Mouse (Mus musculus): ENCODE data around the gene Pbp2. TPM values are rescaled to one million over a fixed set of nuclear protein-coding genes. Genes with fewer than 3 reads are reported as not detected.

Pbp2 gene
- total RNA-seq (2015; ENCODE audit: low replicate concordance) (1.7 TPM in 1 of 2 replicates, not detected in the other), total RNA-seq (2017; ENCODE audit: low replicate concordance) (not detected in 2 replicates)

DNA sequence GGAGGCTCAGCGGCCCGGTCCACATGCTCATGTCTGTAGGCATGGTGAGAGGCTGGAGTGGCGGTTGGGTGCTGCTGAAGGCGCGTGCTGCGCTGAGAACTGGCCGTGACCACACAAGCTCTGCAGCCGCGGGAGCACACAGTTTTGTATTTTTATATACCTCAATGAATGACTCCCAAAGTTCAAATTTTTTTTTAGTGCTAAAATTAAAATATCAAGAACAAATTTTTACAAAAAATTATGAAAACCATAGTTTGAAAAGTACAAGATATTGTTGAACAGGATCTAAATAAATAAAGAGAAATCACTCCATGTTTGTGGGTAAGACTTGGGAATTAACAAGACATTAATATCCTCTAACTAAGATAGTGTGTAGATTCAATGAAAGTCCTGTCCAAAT lies at the start of gene Pbp2:
Pbp2 (minus strand) TSS at position 101 of the 400 bp plus-strand sequence.
- ATAC-seq (replicated peaks; ENCODE audit: low FRiP score, poor library complexity, severe bottlenecking), result no peak

DNA sequence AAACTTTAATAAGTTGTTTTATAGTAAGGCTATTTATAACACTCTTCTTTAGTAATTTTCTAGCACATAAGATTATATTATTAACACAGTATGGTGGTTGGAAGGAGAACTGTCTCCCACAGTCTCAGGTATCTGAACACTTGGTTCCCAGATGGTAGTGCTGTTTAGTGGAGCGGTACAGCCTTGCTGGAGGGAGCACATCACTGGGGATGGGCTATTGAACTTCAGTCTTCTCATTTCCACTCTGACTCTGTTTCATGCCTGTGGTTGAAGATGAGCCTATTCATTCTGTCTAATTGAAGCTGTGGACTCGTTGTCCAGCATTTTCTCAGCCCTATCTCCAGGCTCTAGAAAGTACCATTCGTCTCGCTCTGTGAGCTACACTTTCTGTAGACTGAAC lies 44.7 kb upstream of the Pbp2 start:
- ATAC-seq (replicated peaks; ENCODE audit: low FRiP score, poor library complexity, severe bottlenecking), result no peak

DNA sequence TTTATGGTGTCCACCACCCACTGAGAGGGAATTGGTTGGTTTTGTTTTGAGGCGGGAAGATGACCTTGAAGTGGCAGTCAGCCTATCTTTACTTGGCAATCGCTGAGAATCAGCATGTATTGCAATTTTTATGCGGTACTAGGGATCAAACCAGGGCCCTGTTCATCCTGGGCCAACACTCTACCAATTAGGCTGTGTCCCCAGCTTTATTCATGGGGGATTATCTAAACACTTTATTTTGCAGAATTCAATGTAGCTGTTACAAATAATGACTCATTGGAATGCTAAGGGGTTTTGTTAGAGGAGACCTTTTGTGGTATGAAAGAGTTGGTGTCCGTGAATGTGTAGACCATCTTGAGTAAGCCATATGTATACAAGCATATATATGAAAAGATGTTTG lies 42.3 kb upstream of the Pbp2 start:
- ATAC-seq (replicated peaks; ENCODE audit: low FRiP score, poor library complexity, severe bottlenecking), result no peak

DNA sequence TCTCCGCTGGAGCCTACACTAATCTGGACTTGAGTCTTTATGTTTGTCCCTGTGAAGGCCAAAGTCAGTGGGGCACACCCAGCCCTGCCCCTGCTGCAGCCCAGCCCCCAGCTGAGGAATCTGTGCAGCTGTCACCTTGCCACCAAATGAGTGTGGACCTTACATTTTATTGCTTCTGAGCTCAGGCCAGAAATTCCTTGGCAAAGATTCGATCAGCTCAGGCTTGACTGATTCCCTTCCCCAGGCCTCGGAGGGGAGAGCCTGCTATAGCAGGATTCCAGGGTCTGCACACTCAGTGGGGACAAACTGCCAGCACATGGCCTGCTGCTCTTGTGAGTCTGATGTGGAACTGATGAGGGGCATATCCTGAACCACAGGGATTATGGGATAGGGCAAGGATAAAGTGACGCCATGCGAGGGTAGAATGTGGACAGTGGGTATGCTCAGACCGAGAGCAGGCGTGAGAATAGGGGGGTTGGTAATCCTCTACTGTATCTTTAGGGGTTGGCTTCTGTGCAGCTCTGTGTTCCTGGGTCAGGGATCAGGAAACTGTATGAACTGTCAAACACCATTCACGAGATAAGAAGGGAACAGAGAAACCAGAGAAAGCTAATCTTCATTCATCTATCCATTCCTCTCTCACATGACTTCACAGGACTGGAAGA lies 41.6 kb upstream of the Pbp2 start:
- ATAC-seq (replicated peaks; ENCODE audit: low FRiP score, poor library complexity, severe bottlenecking), result no peak

DNA sequence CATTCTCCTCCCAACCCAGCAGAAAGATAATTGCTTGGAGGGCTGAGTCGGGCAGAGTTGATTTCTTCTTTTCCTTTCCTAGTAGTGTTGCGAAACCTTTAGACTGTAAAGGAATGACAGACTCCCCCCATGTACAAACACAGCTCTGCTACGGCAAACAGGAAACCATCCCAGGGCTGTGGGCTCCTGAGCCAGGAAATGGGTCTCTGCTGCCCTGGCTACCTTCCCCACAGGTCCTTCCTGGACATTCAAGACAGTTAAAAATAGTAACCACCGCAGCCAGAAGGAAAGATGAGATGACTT lies 30.8 kb upstream of the Pbp2 start:
- no peak for ATAC-seq (replicated peaks; ENCODE audit: low FRiP score, poor library complexity, severe bottlenecking)

DNA sequence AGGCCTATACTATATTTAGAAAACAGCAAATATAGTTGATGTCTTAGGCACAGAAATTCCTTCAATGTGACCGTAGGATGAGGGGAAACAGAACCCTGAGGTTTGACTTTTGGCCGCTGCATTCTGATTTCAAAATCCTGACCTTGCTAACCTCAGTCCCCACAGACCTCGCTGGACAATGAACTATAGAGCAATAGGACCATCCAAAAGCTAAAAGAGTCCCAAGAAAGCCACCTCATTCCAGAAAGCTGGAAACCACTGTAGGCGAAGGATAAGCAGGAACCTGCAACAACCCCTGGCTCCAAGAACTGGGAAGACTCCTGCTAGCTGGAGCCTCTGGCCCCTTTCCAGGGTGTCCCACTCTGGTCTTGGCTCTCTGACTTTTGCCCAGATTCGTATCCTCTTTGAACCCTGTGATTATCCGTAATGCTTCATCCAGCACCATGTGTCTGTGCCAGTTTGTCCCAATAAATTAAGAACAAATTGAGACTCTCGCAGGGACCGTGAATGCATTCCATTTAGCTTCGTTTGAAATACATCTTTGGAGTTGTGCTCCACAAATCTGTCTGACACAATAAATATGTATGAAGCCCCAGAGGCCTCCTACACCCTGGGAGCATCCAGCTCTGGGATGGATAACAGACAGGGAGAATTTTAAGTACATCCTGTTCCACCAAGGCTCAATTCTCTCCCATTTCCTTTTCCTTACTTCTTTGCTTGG lies 30.3 kb upstream of the Pbp2 start:
- no peak for ATAC-seq (replicated peaks; ENCODE audit: low FRiP score, poor library complexity, severe bottlenecking)

DNA sequence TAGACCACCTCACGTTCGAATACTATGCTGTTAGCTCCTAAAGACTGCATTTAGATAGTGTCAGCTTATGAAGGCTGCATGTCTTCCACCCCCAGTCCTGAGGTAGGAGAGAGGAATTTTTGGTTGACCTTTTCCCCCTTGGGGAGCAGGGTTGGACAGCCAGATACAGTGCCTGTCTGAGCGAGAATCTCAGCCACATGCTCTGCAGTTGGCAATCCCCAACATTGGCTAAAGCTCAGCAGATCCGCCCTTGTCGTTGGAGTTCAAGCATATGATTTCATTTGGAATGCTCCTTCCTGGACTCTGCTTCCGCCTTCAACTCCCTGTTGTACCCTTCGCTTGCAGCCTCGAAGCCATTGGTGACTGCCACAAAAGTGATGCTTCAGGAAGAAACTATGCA lies 26.2 kb upstream of the Pbp2 start:
- ATAC-seq (replicated peaks; ENCODE audit: low FRiP score, poor library complexity, severe bottlenecking), result no peak

DNA sequence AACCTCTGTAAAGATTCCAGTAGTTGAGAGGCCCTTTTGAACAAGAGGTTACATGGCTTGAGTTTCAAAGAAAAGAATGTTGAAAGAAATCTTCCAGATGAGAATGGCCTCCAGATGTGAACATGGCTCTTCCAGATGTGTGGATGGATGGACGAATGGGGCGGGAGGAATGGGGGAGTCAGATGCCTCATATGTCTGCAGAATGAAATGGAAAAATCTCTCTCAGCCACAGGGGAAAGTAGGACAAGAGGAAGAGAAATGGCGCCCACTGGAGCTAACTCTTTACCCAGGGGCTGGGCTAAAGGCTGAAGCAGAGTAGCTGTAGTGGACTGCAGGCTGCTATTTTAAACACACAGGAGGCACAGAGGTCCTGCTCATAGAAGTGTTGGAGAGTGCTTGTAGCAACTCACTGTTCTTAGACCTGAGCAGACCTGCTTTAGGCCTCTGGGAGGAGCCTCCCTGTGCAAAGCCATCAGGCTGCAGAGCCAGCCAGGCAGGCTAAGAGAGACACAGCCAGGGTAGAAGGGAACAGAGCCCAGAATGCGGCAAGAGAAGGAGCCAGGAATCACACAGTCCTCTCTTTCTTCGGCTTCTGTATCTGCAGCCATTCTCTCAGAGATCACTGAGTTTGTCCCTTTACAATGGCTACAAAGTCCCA lies 23.9 kb upstream of the Pbp2 start:
- no peak for ATAC-seq (replicated peaks; ENCODE audit: low FRiP score, poor library complexity, severe bottlenecking)

DNA sequence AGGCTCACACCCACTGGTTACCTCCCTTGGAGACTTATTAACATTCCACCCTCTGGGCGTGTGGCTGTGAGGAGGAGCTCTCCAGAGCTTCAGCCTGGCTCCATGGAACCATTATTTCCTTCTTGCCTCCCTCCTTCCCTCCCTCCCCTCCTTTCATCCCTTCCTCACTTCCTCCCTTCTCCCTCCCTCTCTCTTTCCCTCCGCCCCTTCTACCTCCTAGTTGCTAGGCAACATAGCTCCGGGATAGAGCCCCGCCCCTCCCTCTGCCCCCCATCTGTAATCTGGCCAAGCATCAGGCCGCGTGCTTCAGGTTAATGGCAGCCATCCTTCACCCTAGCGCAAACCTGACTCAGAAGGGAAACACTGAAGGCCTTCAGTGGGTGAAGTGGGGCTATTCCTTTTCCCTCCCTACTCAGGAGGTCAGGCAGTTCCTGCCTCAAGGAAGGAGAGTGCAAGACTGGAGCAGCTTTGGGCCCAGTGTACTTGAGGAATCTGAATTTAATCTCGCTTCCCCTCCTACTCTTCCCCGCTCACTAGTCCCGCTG lies 22.6 kb upstream of the Pbp2 start:
- no peak for ATAC-seq (replicated peaks; ENCODE audit: low FRiP score, poor library complexity, severe bottlenecking)

DNA sequence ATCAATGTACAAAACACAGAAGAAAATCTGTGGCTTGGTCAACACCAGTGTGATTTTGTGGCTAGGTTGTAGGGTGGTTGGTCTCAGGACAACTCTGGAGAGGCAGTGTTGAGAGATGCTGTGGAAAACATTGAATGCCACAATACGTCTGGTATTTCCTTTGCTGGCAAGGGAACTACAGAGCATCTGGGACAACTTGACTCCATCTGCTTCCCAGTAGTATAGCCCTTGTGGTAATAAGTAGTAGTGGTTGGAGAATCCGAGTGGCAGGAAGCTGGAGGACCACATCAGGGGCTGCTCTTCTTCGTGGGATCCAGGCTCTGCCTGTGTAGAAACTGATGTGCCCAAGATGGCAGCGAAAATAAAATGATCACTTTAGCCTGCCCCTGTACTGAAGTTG lies 21.7 kb upstream of the Pbp2 start:
- ATAC-seq (replicated peaks; ENCODE audit: low FRiP score, poor library complexity, severe bottlenecking), result no peak

DNA sequence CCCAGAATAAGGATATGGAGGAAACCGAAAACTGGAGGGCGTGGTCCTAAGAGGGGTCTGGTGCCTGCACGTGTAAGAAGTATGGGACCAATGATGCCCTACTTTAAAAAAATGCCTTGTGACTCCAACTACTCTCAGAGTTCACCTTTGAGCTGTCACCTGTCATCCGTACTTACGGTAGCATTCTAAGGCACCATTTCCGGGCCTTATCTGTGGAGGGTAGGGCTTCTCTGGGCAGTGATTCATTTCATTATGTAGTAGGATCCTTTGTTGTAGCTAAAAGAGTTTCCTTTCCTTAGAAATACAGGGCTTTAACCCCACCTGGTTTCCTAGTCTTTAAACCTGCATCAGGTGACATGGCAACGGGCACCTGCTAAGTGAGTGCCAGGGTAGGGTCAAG lies 16.6 kb upstream of the Pbp2 start:
- ATAC-seq (replicated peaks; ENCODE audit: low FRiP score, poor library complexity, severe bottlenecking), result no peak

DNA sequence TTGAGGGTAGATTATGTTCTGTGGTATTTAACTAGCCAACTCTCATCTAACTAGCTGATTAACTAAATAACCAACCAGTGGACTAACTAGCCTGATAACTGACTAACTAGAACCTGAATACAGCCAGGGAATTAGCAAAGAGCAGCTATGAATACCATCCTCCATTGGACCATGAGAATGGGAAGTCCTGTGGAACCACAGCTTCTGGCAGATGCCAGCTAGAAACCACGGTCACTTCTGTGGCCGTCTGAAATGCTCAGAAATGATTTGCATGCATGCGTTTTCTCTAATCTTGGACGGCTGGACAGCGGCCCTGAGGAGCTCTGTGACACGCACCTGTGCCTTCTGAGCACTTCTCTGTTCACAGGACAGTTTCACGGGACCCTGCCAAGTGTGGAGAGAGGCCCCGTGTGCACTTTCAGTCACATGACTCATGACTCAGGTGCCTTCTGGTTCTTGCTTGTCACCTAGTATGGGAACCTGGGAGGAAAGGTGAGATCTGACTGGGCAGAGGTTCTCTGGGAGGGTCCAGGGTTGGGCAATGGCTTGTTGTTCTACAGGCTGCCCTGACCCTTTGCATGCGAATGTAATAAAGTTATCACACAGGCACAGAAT lies 14.6 kb upstream of the Pbp2 start:
- no peak for ATAC-seq (replicated peaks; ENCODE audit: low FRiP score, poor library complexity, severe bottlenecking)

DNA sequence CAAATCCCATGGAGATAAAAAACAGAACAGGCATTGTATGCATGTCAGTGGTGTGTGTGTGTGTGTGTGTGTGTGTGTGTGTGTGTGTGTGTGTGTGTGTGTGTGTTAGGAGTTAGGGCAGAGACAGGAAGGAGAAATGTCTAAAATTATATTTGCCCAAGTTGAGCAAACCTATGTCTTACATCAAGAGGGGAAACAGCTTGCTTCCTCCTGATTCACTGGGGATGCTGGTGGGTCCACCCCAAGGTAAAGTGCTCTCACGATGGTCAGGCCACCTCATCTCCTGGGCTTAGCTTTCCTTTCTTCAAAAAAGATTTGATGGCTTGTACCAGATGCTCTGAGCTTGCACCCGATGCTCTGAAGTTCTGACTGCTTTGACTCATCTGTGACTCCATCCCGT lies 13.9 kb upstream of the Pbp2 start:
- ATAC-seq (replicated peaks; ENCODE audit: low FRiP score, poor library complexity, severe bottlenecking), result no peak

DNA sequence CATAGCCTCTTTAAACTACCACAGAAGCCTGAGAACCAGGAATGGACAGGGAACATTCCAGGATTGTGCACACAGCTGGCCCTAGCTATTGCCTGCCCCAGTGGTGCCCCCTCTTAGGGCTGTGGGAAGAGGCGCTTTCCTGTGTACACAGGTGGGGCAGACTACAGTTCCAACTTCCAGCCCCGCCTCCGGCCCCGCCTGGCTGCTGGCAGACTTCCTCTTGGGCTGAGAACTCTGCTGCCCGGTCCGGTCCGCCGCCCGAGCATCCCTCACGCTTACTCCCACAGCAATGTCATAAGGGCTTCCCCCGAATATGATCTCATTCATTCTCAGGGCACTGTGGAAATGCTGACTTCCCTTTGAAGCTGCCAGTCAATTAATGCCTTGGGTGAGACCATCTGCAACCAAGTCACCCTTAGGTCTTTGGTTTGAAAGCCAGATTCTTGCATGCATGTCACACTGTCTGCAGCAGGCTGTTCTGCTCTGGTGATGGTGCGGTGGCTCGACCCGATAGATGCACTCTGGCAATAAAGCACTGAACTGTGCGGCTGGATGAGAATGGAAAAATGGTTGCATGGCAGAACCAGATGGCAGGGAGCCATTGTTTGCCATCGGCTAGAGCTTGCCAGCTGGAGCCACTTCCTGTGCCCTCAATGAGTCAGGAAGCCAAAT lies 13.2 kb upstream of the Pbp2 start:
- ATAC-seq (replicated peaks; ENCODE audit: low FRiP score, poor library complexity, severe bottlenecking), result no peak; the same call in 1 of the 2 replicates

DNA sequence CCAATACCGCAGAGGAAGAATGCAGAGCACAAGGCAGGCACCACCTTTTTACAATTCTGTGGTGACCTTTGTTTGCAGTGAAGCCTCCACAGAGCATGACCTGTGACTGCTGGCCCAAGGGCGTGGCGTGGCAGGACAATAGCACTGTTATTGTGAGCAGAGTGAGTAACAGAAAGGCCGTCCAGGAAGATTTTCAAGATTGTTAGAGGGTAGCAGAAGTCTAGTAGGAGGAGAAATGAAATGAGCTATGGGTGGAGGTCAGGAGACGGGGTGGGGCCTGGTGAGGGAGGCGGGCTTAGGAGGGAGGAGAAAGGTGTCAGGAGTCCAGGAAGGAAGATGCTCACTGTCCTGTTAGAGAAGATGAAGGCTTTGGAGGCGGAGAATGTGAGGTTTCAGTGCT lies 12.5 kb upstream of the Pbp2 start:
- no peak for ATAC-seq (replicated peaks; ENCODE audit: low FRiP score, poor library complexity, severe bottlenecking)

DNA sequence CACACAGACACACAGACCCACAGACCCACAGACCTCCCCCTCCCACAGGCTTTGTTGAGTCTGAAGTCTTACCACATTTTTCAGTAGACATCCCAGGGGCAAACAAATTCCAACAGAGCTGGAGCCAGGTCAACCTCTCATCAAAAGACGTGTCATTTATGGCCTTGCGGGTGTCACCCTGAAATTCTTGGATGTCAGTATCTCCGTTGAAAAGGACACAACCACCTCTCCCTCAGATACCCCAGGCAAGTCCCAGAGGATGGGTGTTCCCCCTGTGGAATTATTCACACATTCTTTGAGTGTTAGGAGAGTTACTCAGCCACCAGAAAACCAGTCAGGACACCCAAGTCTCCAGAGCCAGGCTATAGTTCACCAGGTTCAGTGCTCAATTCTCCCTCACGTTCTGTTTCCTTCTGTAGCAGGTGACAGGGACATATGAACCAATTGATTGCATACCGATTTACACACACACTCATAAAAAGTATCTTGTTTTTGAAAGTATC lies 9.3 kb upstream of the Pbp2 start:
- ATAC-seq (replicated peaks; ENCODE audit: low FRiP score, poor library complexity, severe bottlenecking), result no peak

DNA sequence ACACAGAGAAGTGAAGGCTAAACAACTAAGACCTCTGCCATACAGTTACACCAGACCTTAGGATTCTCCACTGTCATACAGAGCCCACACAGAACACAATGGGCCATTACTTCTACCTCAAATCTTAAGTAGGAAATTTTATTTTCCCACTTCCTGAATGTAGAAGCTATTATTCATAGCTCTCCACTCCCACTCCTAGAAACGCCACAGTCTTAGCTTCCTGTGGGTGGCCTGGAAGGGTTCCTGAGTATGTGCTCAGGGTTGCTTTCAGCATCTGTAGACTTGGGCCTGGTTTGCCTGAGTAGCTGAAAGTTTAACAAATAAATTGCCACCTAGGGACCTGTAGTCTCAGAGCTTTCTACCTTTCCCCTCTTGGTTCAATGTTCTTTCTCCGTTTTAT lies 5.9 kb upstream of the Pbp2 start:
- no peak for ATAC-seq (replicated peaks; ENCODE audit: low FRiP score, poor library complexity, severe bottlenecking)

DNA sequence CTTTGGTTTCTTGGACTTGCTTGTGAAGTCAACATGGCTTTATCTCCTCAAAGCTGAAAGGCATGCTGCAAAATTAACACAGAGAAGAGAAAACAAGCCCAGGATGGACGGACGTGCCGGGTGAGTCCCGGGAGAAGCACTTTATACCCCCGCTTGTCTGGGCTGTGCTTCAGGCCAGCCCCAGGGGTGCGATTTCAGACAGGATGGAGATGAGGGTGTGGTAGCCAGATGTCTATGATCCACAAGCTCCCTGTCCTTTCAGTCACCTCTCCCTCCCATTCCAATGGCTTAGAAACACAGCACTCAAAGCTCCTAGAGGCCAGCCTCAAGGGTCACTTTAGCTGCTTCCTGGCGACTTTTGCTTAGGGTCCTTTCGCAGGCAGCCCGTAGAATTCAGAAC lies 3.8 kb upstream of the Pbp2 start:
- no peak for ATAC-seq (replicated peaks; ENCODE audit: low FRiP score, poor library complexity, severe bottlenecking)

DNA sequence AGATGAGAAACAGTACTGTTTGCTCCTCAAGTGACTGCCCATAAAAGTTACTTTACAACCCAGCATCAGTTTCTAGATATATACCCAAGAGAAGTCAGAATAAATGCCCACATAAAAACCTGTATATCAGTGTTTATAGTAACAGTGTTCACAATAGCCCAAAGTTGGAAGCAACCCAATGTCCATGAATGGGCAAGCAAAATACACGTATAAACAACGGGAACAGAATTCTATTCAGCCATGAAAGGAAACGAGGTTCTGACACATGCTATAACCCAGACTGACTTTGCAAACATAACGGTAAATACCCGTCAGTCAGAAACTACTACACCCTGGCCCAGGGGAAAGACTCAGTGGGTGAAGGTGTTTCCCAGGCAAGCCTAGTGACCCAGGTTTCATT lies 1.8 kb upstream of the Pbp2 start:
- no peak for ATAC-seq (replicated peaks; ENCODE audit: low FRiP score, poor library complexity, severe bottlenecking)

All from erythroid progenitor cell, adult 5-6 weeks (primary cell).